Mouse (Mus musculus): Measurements from ENCODE around the gene Ctcfl. TPM values are rescaled to one million over a fixed set of nuclear protein-coding genes. Genes with fewer than 3 reads are reported as not detected.

Ctcfl gene
- polyA plus RNA-seq, 1 experiment from 2014 or later: 0.08 TPM

- no peak overlapping the region for H3K9ac ChIP-seq (ENCODE audit: low read length)
- no peak for ATAC-seq (ENCODE audit: low FRiP score)
- H3K27me3 ChIP-seq (ENCODE audit: control insufficient read depth, insufficient read depth, low read length): no peaks in the 10 kb centered on the region
- no peak overlapping the region for H3K4me2 ChIP-seq
- 44% methylated on average over 11 of the region's 11 CpGs for WGBS
- H3K4me3 ChIP-seq (ENCODE audit: low read depth, low read length): no peak overlapping the region
- no peaks in the 10 kb centered on the region for H3K4me1 ChIP-seq (ENCODE audit: control insufficient read depth, insufficient read depth, low read length)
- H3K36me3 ChIP-seq (ENCODE audit: control insufficient read depth, insufficient read depth, low read length): no peaks in the 10 kb centered on the region
- no peak overlapping the region for H3K27ac ChIP-seq (ENCODE audit: low read depth, low read length)
- no peak for DNase-seq (ENCODE audit: low spot score, missing footprints)
- H3K9me3 ChIP-seq (ENCODE audit: control insufficient read depth, low read length): no peaks in the 10 kb centered on the region
These were observed 61.1 kb downstream of the Ctcfl start for GRCm38 (mm10) chr2:173058263-173058662.

DNA sequence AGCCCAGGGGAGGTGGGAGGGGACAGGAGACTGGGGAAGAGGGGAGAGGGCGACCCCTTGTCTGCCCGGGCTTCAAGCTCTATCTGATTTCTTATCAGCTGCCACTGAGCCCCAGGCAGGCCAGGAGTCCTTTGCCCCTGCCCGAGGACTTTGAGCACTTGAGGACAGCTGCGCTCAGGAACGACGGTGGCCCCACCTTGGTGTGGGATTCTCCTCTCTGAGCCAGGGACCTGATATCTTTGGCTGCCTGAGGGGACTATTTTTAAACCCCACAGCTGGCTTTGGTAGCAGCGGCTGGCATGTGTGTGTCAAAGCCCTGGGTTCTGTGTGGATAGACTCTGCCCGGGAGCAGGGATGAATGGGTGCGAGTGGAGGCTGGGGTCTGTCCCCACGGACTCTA lies 61.7 kb downstream of the Ctcfl start:
- no peak overlapping the region for H3K4me2 ChIP-seq
- no peak overlapping the region for H3K9ac ChIP-seq (ENCODE audit: low read length)
- H3K27ac ChIP-seq (ENCODE audit: low read depth, low read length): no peak overlapping the region
- no peaks in the 10 kb centered on the region for H3K27me3 ChIP-seq (ENCODE audit: control insufficient read depth, insufficient read depth, low read length)
- ATAC-seq (ENCODE audit: low FRiP score) (no peak), DNase-seq (ENCODE audit: low spot score, missing footprints) (no peak)
- no peaks in the 10 kb centered on the region for H3K9me3 ChIP-seq (ENCODE audit: control insufficient read depth, low read length)
- WGBS: 73% methylated on average over 10 of the region's 10 CpGs
- no peaks in the 10 kb centered on the region for H3K36me3 ChIP-seq (ENCODE audit: control insufficient read depth, insufficient read depth, low read length)
- H3K4me3 ChIP-seq (ENCODE audit: low read depth, low read length): no peak overlapping the region
- no peaks in the 10 kb centered on the region for H3K4me1 ChIP-seq (ENCODE audit: control insufficient read depth, insufficient read depth, low read length)

DNA sequence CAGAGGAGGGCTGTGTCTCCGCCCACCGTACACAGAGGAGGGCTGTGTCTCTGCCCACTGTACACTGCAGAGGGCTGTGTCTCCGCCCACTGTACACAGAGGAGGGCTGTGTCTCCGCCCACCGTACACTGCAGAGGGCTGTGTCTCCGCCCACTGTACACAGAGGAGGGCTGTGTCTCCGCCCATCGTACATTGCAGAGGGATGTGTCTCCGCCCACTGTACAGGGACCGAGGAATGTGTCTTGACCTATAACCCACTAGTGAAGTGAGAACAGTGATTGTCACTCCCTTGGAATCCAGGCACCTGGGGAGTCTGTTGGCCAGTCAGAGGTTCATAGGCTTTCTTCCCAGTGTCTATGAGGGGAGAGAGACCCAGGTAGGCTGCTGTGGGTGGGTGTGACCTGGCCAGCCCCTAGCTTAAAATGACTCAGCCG lies 62.4 kb downstream of the Ctcfl start:
- H3K4me3 ChIP-seq (ENCODE audit: low read depth, low read length): no peak overlapping the region
- no peak overlapping the region for H3K4me2 ChIP-seq
- H3K36me3 ChIP-seq (ENCODE audit: control insufficient read depth, insufficient read depth, low read length): no peaks in the 10 kb centered on the region
- 80% methylated on average over 11 of the region's 11 CpGs for WGBS
- no peaks in the 10 kb centered on the region for H3K9me3 ChIP-seq (ENCODE audit: control insufficient read depth, low read length)
- no peak overlapping the region for H3K27ac ChIP-seq (ENCODE audit: low read depth, low read length)
- H3K9ac ChIP-seq (ENCODE audit: low read length): no peak overlapping the region
- no peaks in the 10 kb centered on the region for H3K27me3 ChIP-seq (ENCODE audit: control insufficient read depth, insufficient read depth, low read length)
- no peaks in the 10 kb centered on the region for H3K4me1 ChIP-seq (ENCODE audit: control insufficient read depth, insufficient read depth, low read length)
- no peak for ATAC-seq (ENCODE audit: low FRiP score)
- no peak for DNase-seq (ENCODE audit: low spot score, missing footprints)

DNA sequence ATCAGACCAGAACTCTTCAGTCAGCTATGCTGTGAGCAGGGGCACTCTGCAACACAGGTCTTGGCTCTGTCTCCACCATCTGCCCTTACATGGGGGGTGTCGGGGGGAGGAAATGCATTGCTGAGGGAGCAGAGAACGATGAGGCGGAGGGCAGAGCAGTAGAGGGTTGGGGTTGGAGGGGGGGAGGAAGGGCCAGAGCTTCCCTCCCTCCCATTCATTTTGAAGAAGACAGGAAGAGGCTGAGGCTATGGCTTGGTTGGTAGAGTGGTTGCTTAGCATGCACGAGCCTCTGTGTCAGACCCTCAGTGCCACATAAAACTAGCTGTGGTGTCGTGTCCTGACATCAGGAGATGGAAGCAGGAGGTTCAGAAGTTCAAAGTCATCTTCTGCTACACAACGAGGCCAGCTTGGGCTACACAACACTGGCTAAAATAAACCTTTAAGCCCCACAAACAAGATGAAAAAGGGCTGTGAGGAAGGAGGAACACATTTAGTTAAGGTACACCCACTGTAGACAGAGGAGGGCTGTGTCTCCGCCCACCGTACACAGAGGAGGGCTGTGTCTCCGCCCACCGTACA lies 62.9 kb downstream of the Ctcfl start:
- ATAC-seq (ENCODE audit: low FRiP score) (no peak), DNase-seq (ENCODE audit: low spot score, missing footprints) (no peak)
- no peak overlapping the region for H3K4me2 ChIP-seq
- no peaks in the 10 kb centered on the region for H3K9me3 ChIP-seq (ENCODE audit: control insufficient read depth, low read length)
- H3K4me1 ChIP-seq (ENCODE audit: control insufficient read depth, insufficient read depth, low read length): no peaks in the 10 kb centered on the region
- no peaks in the 10 kb centered on the region for H3K27me3 ChIP-seq (ENCODE audit: control insufficient read depth, insufficient read depth, low read length)
- H3K9ac ChIP-seq (ENCODE audit: low read length): no peak overlapping the region
- WGBS: 84% methylated on average over 10 of the region's 10 CpGs
- no peaks in the 10 kb centered on the region for H3K36me3 ChIP-seq (ENCODE audit: control insufficient read depth, insufficient read depth, low read length)
- no peak overlapping the region for H3K27ac ChIP-seq (ENCODE audit: low read depth, low read length)
- no peak overlapping the region for H3K4me3 ChIP-seq (ENCODE audit: low read depth, low read length)

GRCm38 (mm10) chr2:173053846-173054245 lies 65.5 kb downstream of the Ctcfl start:
- Histone ChIP-seq H3K4me3 (ENCODE audit: low read depth, low read length) (no peak overlapping the region), H3K36me3 (ENCODE audit: control insufficient read depth, insufficient read depth, low read length) (no peaks in the 10 kb centered on the region), H3K27me3 (ENCODE audit: control insufficient read depth, insufficient read depth, low read length) (no peaks in the 10 kb centered on the region), H3K4me2 (no peak overlapping the region), H3K9ac (ENCODE audit: low read length) (no peak overlapping the region), H3K9me3 (ENCODE audit: control insufficient read depth, low read length) (no peaks in the 10 kb centered on the region), H3K27ac (ENCODE audit: low read depth, low read length) (no peak overlapping the region), H3K4me1 (ENCODE audit: control insufficient read depth, insufficient read depth, low read length) (peaks cover 12% of the 10 kb centered on the region; the same call in 1 of the 2 replicates)
- ATAC-seq (ENCODE audit: low FRiP score) (no peak), DNase-seq (ENCODE audit: low spot score, missing footprints) (no peak)
- WGBS: 83% methylated on average over 6 of the region's 6 CpGs

DNA sequence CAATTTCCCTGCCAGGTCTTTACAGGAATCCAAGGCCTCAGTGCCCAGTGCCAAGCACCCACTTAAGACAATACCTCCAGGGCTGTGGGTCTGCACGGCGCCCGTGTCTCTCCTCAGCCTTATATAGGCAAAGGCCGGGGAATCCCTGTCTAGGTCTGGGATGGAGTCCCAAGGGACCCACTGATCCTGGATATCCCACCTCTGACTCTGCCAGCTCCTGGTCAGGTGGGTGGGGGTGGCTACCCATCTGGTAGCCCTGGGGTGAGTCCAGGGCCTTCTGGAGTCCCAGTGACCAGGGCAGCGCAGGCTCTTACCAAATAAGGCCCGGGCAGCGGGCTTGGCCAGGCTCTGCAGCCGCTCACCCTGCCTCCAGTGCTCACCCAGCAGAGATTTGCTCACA lies 66.4 kb downstream of the Ctcfl start:
- Histone ChIP-seq H3K36me3 (ENCODE audit: control insufficient read depth, insufficient read depth, low read length) (no peaks in the 10 kb centered on the region), H3K4me3 (ENCODE audit: low read depth, low read length) (no peak overlapping the region), H3K9ac (ENCODE audit: low read length) (no peak overlapping the region), H3K4me1 (ENCODE audit: control insufficient read depth, insufficient read depth, low read length) (peaks cover 12% of the 10 kb centered on the region; the same call in 1 of the 2 replicates), H3K4me2 (no peak overlapping the region), H3K27me3 (ENCODE audit: control insufficient read depth, insufficient read depth, low read length) (no peaks in the 10 kb centered on the region), H3K9me3 (ENCODE audit: control insufficient read depth, low read length) (no peaks in the 10 kb centered on the region), H3K27ac (ENCODE audit: low read depth, low read length) (no peak overlapping the region)
- ATAC-seq (ENCODE audit: low FRiP score): no peak
- WGBS: 93% methylated on average over 8 of the region's 8 CpGs
- no peak for DNase-seq (ENCODE audit: low spot score, missing footprints)

DNA sequence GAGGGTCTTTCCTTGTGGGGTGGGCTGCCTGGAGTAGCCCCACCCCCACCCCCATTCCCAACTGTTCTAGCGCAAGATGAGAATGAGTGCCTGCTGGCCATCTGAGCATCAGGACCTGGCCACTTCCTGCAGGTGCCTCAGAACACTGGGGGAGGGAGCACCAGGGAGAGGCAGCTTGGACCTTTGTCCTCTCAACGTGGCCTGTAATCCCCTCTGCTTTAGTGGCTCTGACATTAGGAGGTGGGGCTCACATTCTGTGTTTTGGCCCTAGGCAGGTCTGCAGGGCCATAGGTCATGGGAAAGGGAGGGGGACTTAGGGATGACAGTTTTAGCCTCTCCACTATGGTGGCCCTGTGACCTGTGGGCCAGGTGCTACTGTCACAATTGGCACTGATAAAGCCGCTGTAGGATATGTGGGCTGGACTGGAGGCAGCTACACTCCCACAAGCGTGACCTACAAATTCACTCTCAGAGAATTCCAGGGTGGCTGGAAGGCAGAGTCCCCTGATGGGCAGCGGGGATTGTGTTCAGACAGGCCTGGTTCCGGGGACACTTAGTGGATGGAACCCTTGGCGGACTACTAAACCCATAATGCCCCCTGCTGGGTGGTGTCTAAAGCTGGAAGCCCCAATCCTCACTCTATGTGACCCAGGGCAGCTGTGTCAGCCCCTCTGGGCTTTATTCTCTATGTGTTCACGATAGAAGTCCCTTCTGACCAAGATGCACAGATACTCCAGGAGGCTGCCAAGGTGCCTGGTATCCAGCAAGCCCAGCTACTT lies 68.5 kb downstream of the Ctcfl start:
- no peak overlapping the region for H3K4me3 ChIP-seq (ENCODE audit: low read depth, low read length)
- WGBS: 27% methylated on average over 8 of the region's 8 CpGs
- H3K9me3 ChIP-seq (ENCODE audit: control insufficient read depth, low read length): no peaks in the 10 kb centered on the region
- H3K4me2 ChIP-seq: no peak overlapping the region
- peak; percentile 47 for ATAC-seq (ENCODE audit: low FRiP score)
- H3K27ac ChIP-seq (ENCODE audit: low read depth, low read length): no peak overlapping the region
- H3K9ac ChIP-seq (ENCODE audit: low read length): no peak overlapping the region
- no peaks in the 10 kb centered on the region for H3K36me3 ChIP-seq (ENCODE audit: control insufficient read depth, insufficient read depth, low read length)
- H3K27me3 ChIP-seq (ENCODE audit: control insufficient read depth, insufficient read depth, low read length): no peaks in the 10 kb centered on the region
- H3K4me1 ChIP-seq (ENCODE audit: control insufficient read depth, insufficient read depth, low read length): peaks cover 12% of the 10 kb centered on the region; the same call in 1 of the 2 replicates
- no peak for DNase-seq (ENCODE audit: low spot score, missing footprints)

GRCm38 (mm10) chr2:173049817-173050216 lies 69.5 kb downstream of the Ctcfl start:
- no peak overlapping the region for H3K9ac ChIP-seq (ENCODE audit: low read length)
- 57% methylated on average over 6 of the region's 6 CpGs for WGBS
- H3K27ac ChIP-seq (ENCODE audit: low read depth, low read length): no peak overlapping the region
- no peaks in the 10 kb centered on the region for H3K36me3 ChIP-seq (ENCODE audit: control insufficient read depth, insufficient read depth, low read length)
- H3K27me3 ChIP-seq (ENCODE audit: control insufficient read depth, insufficient read depth, low read length): no peaks in the 10 kb centered on the region
- peak; percentile 84 for DNase-seq (ENCODE audit: low spot score, missing footprints)
- H3K4me2 ChIP-seq: no peak overlapping the region
- no peak for ATAC-seq (ENCODE audit: low FRiP score)
- no peaks in the 10 kb centered on the region for H3K9me3 ChIP-seq (ENCODE audit: control insufficient read depth, low read length)
- no peak overlapping the region for H3K4me3 ChIP-seq (ENCODE audit: low read depth, low read length)
- H3K4me1 ChIP-seq (ENCODE audit: control insufficient read depth, insufficient read depth, low read length): peaks cover 12% of the 10 kb centered on the region; the same call in 1 of the 2 replicates

- Histone ChIP-seq H3K4me3 (ENCODE audit: low read depth, low read length) (no peak overlapping the region), H3K27me3 (ENCODE audit: control insufficient read depth, insufficient read depth, low read length) (no peaks in the 10 kb centered on the region), H3K9me3 (ENCODE audit: control insufficient read depth, low read length) (no peaks in the 10 kb centered on the region), H3K4me2 (no peak overlapping the region), H3K4me1 (ENCODE audit: control insufficient read depth, insufficient read depth, low read length) (peaks cover 12% of the 10 kb centered on the region; the same call in 1 of the 2 replicates), H3K36me3 (ENCODE audit: control insufficient read depth, insufficient read depth, low read length) (no peaks in the 10 kb centered on the region), H3K9ac (ENCODE audit: low read length) (no peak overlapping the region), H3K27ac (ENCODE audit: low read depth, low read length) (no peak overlapping the region)
- WGBS: 82% methylated on average over 3 of the region's 3 CpGs
- DNase-seq (ENCODE audit: low spot score, missing footprints): peak; percentile 59
- no peak for ATAC-seq (ENCODE audit: low FRiP score)
These were observed 70.1 kb downstream of the Ctcfl start for GRCm38 (mm10) chr2:173049231-173049630.

Measured in midbrain, embryonic 11.5 days (tissue).